Mouse (Mus musculus): ENCODE data around the gene Pyroxd1.

- TF ChIP-seq CTCF (IDR thresholded peaks at IDR 0.05; ENCODE audit: low read depth) (no peak), EP300 (IDR thresholded peaks at IDR 0.05; ENCODE audit: low read depth) (no peak)
Observed at GRCm38 (mm10) chr6:142365742-142366472, 20.5 kb downstream of the Pyroxd1 start.

All from liver, embryonic 14.5 days (tissue).